Mouse (Mus musculus): Measurements from ENCODE around the gene Zfp668. TPM values are rescaled to one million over a fixed set of nuclear protein-coding genes. Genes with fewer than 3 reads are reported as not detected.

Gene Zfp668
- polyA plus RNA-seq, 1 experiment = 15.3 TPM

DNA sequence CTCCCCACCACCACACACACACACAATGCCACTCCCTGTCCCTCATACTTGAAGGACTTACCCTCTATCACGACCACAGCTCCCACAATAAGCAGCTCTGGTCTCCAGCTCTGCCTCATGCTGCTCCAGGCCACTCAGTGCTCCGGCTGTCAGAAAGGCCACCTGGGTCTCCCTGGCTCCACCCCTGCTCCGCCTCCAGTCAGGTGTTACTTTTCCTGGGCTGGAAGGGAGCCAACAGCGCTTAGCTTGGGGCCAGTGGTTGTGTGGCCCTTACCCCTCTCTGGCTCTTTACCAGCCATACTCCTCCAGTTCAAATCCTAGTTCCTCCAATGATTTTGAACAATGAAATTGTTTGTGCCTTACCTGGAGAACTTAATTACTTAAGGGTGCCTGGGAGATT is 14.2 kb upstream of the Zfp668 start, which contains the start of gene Prss53:
Gene Prss53 (minus strand): TSS at position 173 of the 400 bp plus-strand sequence.
- no peak for TF ChIP-seq POLR2A (IDR thresholded peaks at IDR 0.05; ENCODE audit: insufficient read depth, low read length)
- TF ChIP-seq EP300 (IDR thresholded peaks at IDR 0.05; ENCODE audit: insufficient read depth, low read depth, low read length) = no peak
- no peak for TF ChIP-seq CTCF (IDR thresholded peaks at IDR 0.05; ENCODE audit: low read depth, low read length)
- H3K9me3 ChIP-seq (replicated peaks; ENCODE audit: control insufficient read depth, insufficient read depth, low read length, poor library complexity, severe bottlenecking) = no peaks in the 10 kb centered on the region
- no peak within 1 kb of the TSS for H3K27ac ChIP-seq (ENCODE audit: insufficient read depth, low read length)
- peaks cover 11% of the 10 kb centered on the region; the same call in 1 of the 2 replicates for H3K36me3 ChIP-seq (ENCODE audit: control insufficient read depth, insufficient read depth, low read length, poor library complexity, severe bottlenecking)
- no peak within 1 kb of the TSS for H3K4me3 ChIP-seq (ENCODE audit: low read depth, low read length)
- H3K27me3 ChIP-seq (ENCODE audit: control insufficient read depth, insufficient read depth, low read length, poor library complexity, severe bottlenecking) = no peaks in the 10 kb centered on the region
- no peaks in the 10 kb centered on the region for H3K4me1 ChIP-seq (ENCODE audit: control insufficient read depth, insufficient read depth, low read length)
- H3K9ac ChIP-seq (ENCODE audit: low read depth, poor library complexity, severe bottlenecking) = no peak within 1 kb of the TSS

GRCm38 (mm10) chr7:127888821-127889220 is 12.2 kb upstream of the Zfp668 start:
- H3K36me3 ChIP-seq (ENCODE audit: control insufficient read depth, insufficient read depth, low read length, poor library complexity, severe bottlenecking) = peaks cover 21% of the 10 kb centered on the region

DNA sequence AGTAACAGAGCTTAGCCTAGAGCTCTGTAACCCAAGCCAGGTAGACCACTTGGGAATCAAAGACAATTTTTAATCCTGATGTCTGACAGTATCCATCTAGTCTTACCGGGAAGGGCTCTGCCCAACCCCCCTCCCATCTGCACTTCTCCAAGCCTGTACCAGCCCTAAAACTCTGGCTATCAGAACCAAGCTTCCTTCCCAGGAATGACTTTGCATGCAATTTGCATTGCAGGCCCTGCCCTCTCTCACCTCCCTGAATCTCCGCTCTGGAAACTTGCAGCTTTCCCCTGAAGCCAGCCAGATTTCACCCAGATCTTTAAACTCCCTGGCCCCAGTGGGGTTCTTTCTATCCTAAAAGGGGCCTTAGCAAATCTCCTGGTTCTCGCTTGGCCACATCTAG is 11.2 kb upstream of the Zfp668 start:
- H3K27ac ChIP-seq (ENCODE audit: insufficient read depth, low read length) = no peak overlapping the region
- no peak overlapping the region for H3K4me3 ChIP-seq (ENCODE audit: low read depth, low read length)
- H3K9me3 ChIP-seq (replicated peaks; ENCODE audit: control insufficient read depth, insufficient read depth, low read length, poor library complexity, severe bottlenecking) = no peaks in the 10 kb centered on the region
- H3K36me3 ChIP-seq (ENCODE audit: control insufficient read depth, insufficient read depth, low read length, poor library complexity, severe bottlenecking) = peaks cover 24% of the 10 kb centered on the region
- no peaks in the 10 kb centered on the region for H3K27me3 ChIP-seq (ENCODE audit: control insufficient read depth, insufficient read depth, low read length, poor library complexity, severe bottlenecking)
- H3K4me1 ChIP-seq (ENCODE audit: control insufficient read depth, insufficient read depth, low read length) = no peaks in the 10 kb centered on the region
- TF ChIP-seq CTCF (IDR thresholded peaks at IDR 0.05; ENCODE audit: low read depth, low read length) (no peak), POLR2A (IDR thresholded peaks at IDR 0.05; ENCODE audit: insufficient read depth, low read length) (no peak), EP300 (IDR thresholded peaks at IDR 0.05; ENCODE audit: insufficient read depth, low read depth, low read length) (no peak)
- no peak overlapping the region for H3K9ac ChIP-seq (ENCODE audit: low read depth, poor library complexity, severe bottlenecking)

More at GRCm38 (mm10) chr7:127888821-127889220, 12.2 kb upstream of the Zfp668 start:
- TF ChIP-seq POLR2A (IDR thresholded peaks at IDR 0.05; ENCODE audit: insufficient read depth, low read length) = no peak
- TF ChIP-seq EP300 (IDR thresholded peaks at IDR 0.05; ENCODE audit: insufficient read depth, low read depth, low read length) = no peak
- no peak for TF ChIP-seq CTCF (IDR thresholded peaks at IDR 0.05; ENCODE audit: low read depth, low read length)
- no peaks in the 10 kb centered on the region for H3K9me3 ChIP-seq (replicated peaks; ENCODE audit: control insufficient read depth, insufficient read depth, low read length, poor library complexity, severe bottlenecking)
- no peak overlapping the region for H3K27ac ChIP-seq (ENCODE audit: insufficient read depth, low read length)
- no peaks in the 10 kb centered on the region for H3K27me3 ChIP-seq (ENCODE audit: control insufficient read depth, insufficient read depth, low read length, poor library complexity, severe bottlenecking)
- H3K4me1 ChIP-seq (ENCODE audit: control insufficient read depth, insufficient read depth, low read length) = no peaks in the 10 kb centered on the region
- H3K4me3 ChIP-seq (ENCODE audit: low read depth, low read length) = no peak overlapping the region
- H3K9ac ChIP-seq (ENCODE audit: low read depth, poor library complexity, severe bottlenecking) = no peak overlapping the region

GRCm38 (mm10) chr7:127887191-127887590 is 10.6 kb upstream of the Zfp668 start:
- H3K27me3 ChIP-seq (ENCODE audit: control insufficient read depth, insufficient read depth, low read length, poor library complexity, severe bottlenecking) = no peaks in the 10 kb centered on the region
- H3K27ac ChIP-seq (ENCODE audit: insufficient read depth, low read length) = no peak overlapping the region
- H3K9me3 ChIP-seq (replicated peaks; ENCODE audit: control insufficient read depth, insufficient read depth, low read length, poor library complexity, severe bottlenecking) = no peaks in the 10 kb centered on the region
- H3K36me3 ChIP-seq (ENCODE audit: control insufficient read depth, insufficient read depth, low read length, poor library complexity, severe bottlenecking) = peaks cover 28% of the 10 kb centered on the region
- H3K4me1 ChIP-seq (ENCODE audit: control insufficient read depth, insufficient read depth, low read length) = no peaks in the 10 kb centered on the region
- TF ChIP-seq POLR2A (IDR thresholded peaks at IDR 0.05; ENCODE audit: insufficient read depth, low read length) (no peak), CTCF (IDR thresholded peaks at IDR 0.05; ENCODE audit: low read depth, low read length) (no peak), EP300 (IDR thresholded peaks at IDR 0.05; ENCODE audit: insufficient read depth, low read depth, low read length) (no peak)
- no peak overlapping the region for H3K9ac ChIP-seq (ENCODE audit: low read depth, poor library complexity, severe bottlenecking)
- no peak overlapping the region for H3K4me3 ChIP-seq (ENCODE audit: low read depth, low read length)

- Histone ChIP-seq H3K9me3 (replicated peaks; ENCODE audit: control insufficient read depth, insufficient read depth, low read length, poor library complexity, severe bottlenecking) (no peaks in the 10 kb centered on the region), H3K4me1 (ENCODE audit: control insufficient read depth, insufficient read depth, low read length) (no peaks in the 10 kb centered on the region), H3K27ac (ENCODE audit: insufficient read depth, low read length) (no peak overlapping the region), H3K9ac (ENCODE audit: low read depth, poor library complexity, severe bottlenecking) (no peak overlapping the region), H3K36me3 (ENCODE audit: control insufficient read depth, insufficient read depth, low read length, poor library complexity, severe bottlenecking) (peaks cover 35% of the 10 kb centered on the region), H3K27me3 (ENCODE audit: control insufficient read depth, insufficient read depth, low read length, poor library complexity, severe bottlenecking) (no peaks in the 10 kb centered on the region), H3K4me3 (ENCODE audit: low read depth, low read length) (no peak overlapping the region)
- TF ChIP-seq POLR2A (IDR thresholded peaks at IDR 0.05; ENCODE audit: insufficient read depth, low read length) = no peak
- no peak for TF ChIP-seq EP300 (IDR thresholded peaks at IDR 0.05; ENCODE audit: insufficient read depth, low read depth, low read length)
- no peak for TF ChIP-seq CTCF (IDR thresholded peaks at IDR 0.05; ENCODE audit: low read depth, low read length)
Measured at GRCm38 (mm10) chr7:127886551-127886950, 9.9 kb upstream of the Zfp668 start.

- no peaks in the 10 kb centered on the region for H3K27me3 ChIP-seq (ENCODE audit: control insufficient read depth, insufficient read depth, low read length, poor library complexity, severe bottlenecking)
- no peaks in the 10 kb centered on the region for H3K4me1 ChIP-seq (ENCODE audit: control insufficient read depth, insufficient read depth, low read length)
- TF ChIP-seq CTCF (IDR thresholded peaks at IDR 0.05; ENCODE audit: low read depth, low read length) (no peak), POLR2A (IDR thresholded peaks at IDR 0.05; ENCODE audit: insufficient read depth, low read length) (no peak), EP300 (IDR thresholded peaks at IDR 0.05; ENCODE audit: insufficient read depth, low read depth, low read length) (no peak)
- no peak overlapping the region for H3K9ac ChIP-seq (ENCODE audit: low read depth, poor library complexity, severe bottlenecking)
- H3K27ac ChIP-seq (ENCODE audit: insufficient read depth, low read length) = no peak overlapping the region
- peaks cover 41% of the 10 kb centered on the region for H3K36me3 ChIP-seq (ENCODE audit: control insufficient read depth, insufficient read depth, low read length, poor library complexity, severe bottlenecking)
- no peak overlapping the region for H3K4me3 ChIP-seq (ENCODE audit: low read depth, low read length)
- no peaks in the 10 kb centered on the region for H3K9me3 ChIP-seq (replicated peaks; ENCODE audit: control insufficient read depth, insufficient read depth, low read length, poor library complexity, severe bottlenecking)
Measured at GRCm38 (mm10) chr7:127885951-127886350, 9.3 kb upstream of the Zfp668 start.

All from ES-Bruce4 (cell line).